Mouse (Mus musculus) Patski (cell line): ENCODE measurements at regions not wholly inside any gene's neighbourhood (a gene's known extent, or its start where the extent isn't known, plus 50 kb on each side); places are given as distances from the start of the nearest gene placed in this dataset.

Experiments
- ATAC-seq: fragments of 100-300 bp; one replicate; pipeline ENCODE4 v1.8.0; 2021
- CTCF ChIA-PET: fragments of 350-600 bp; sonication (Branson Sonifier 250); formaldehyde crosslinking; loops from one replicate; lab custom pipeline; 2022; ENCODE audit warnings: inconsistent platforms; lab: Charles Lee
- POLR2A ChIA-PET: fragments of 350-600 bp; sonication (Branson Sonifier 250); formaldehyde crosslinking; loops from one replicate; lab custom pipeline; 2022; ENCODE audit warnings: antibody characterized with exemption, inconsistent platforms; lab: Charles Lee
- DNase-seq: peaks from one replicate; pipeline ENCODE4 v3.0.0-alpha.2; 2011; ENCODE audit warnings: low read depth, low spot score
- H3K27me3 ChIP-seq: fragments of 371-371 bp; one replicate; pipeline ENCODE4 v1.5.1; 2021
- CTCF ChIP-seq: fragments of 100-300 bp; IDR thresholded peaks from one replicate; pipeline ENCODE4 v1.5.1; 2021
- in situ Hi-C: fragments of 300-500 bp; cut with MboI; formaldehyde crosslinking; loops from 3 replicates; pipeline ENCODE4 v1.11.1; 2018; ENCODE audit warnings: low pct_unique_long_range_greater_than_20kb, mixed read lengths

DNA sequence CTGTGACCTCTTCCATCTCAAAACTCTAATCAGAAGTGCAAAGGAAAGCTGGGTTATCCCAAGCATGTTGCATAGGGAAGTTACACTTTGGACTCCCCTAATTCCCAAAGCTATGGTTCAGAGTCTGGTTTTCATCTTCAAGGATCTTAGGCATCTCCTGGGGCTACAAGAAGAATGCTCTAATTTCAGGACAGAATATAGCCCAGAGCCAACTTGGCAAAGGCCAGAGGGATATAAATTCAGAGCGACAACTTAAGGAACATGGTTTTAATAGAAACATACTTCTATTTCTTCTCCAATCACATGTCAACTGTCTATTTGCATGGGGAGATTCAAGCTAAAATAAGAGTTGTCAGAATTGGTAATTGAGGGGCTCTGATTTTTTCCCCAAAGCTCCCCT, 441.4 kb upstream of the Klf4 start:
- DNase-seq = no peak
- in situ Hi-C loops = no loop called here
- ChIA-PET POLR2A (no interaction called here), CTCF (no interaction called here)
- no peak for TF ChIP-seq CTCF
- no peak for ATAC-seq
- no peaks in the 10 kb centered on the region for H3K27me3 ChIP-seq

DNA sequence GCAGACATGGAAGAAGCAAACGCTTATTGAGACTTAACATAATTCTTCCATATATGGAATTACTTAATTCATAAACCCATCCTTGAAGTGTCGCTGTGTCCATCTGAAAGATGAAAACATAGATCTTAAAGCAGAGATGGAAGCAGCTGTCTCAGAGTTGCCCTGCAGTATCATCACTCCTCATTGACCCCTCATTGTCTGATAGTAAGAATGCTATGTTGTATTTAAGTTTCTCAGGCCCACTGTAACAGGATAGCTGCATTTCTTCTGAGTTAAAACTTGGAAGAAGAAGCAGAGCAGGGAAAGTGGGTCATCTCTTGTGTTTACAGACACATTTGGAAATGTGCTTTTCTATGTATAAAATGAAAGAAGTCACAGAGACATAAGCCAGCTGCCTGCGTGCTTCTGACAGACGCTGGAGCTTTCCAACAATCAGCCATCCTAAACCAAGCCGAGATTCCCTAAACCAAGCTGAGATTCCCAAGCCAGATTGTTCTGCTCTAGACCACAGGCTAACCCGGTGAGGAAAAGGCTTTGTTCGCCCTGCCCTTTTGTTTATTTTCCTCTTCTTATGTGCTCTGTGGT, 440.1 kb upstream of the Klf4 start:
- DNase-seq = no peak
- ChIA-PET POLR2A (no interaction called here), CTCF (no interaction called here)
- in situ Hi-C loops = no loop called here
- no peak for ATAC-seq
- no peaks in the 10 kb centered on the region for H3K27me3 ChIP-seq
- no peak for TF ChIP-seq CTCF

DNA sequence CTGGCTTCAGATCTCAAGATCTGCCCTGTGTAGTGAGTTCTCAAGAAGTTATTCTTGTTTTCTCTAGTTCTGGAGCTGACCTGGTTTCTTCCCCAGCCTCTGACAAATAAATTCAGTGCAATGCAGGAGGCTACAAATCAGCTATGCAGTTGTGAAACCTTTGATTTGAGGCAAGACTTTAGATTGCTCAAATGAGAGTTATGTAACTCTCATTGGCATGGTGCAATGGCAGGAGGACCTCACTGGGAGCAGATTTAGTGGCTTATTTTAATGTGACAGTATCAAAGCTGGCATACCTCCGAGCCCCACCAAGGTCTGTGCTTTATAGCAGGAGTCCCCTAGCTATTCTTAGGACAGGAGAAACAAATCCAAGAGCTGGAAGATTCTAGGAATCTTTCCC, 427.8 kb upstream of the Klf4 start:
- ChIA-PET POLR2A (no interaction called here), CTCF (no interaction called here)
- H3K27me3 ChIP-seq = no peaks in the 10 kb centered on the region
- ATAC-seq = no peak
- no peak for DNase-seq
- in situ Hi-C loops = no loop called here
- no peak for TF ChIP-seq CTCF

DNA sequence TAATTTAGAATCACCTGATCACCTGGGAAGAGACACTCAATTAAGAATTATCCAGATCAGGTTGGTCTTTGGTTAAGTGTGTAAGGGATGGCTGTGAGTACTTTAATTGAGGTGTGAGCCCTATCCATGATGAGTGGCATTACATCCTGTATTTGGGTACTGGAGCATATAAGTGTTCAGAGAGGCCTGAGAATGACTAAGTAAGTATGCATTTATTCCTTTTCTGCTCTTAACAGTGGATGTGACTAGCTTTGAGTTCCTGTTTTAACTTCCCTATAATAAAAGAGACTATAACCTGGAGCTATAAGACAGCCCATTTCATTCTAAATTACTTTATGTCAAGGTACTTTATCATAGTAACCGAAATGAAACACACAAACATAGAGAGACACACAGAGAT, 421.4 kb upstream of the Klf4 start:
- ChIA-PET POLR2A (no interaction called here), CTCF (interaction anchor here (1.0 kb wide), 1 partner anchor 11 kb away, joined by 3 read pairs; no protein-coding TSS in a partner anchor)
- DNase-seq = no peak
- ATAC-seq = no peak
- no peak for TF ChIP-seq CTCF
- in situ Hi-C loops = no loop called here
- no peaks in the 10 kb centered on the region for H3K27me3 ChIP-seq

DNA sequence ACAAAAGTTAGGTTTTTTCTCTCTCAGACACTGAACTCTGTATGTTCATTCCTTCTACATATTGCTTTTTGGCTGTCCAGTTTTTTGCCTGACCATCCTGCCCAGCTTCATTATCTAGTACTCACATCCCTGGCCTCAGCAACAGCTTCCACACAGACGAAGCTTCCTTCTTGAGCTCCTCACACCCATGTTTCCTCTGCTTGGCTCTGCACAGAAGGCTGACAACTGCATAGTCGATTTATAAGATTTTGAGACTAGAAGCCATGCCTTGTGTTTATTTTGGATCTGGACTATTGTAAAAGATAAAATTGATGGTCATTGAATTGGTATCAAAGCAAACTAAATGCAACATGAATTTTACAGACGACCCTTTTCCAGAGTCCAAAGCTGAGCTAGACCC, 420.0 kb upstream of the Klf4 start:
- ATAC-seq (no peak), DNase-seq (no peak)
- TF ChIP-seq CTCF = no peak
- ChIA-PET CTCF (no interaction called here), POLR2A (no interaction called here)
- H3K27me3 ChIP-seq = no peaks in the 10 kb centered on the region
- in situ Hi-C loops = no loop called here

DNA sequence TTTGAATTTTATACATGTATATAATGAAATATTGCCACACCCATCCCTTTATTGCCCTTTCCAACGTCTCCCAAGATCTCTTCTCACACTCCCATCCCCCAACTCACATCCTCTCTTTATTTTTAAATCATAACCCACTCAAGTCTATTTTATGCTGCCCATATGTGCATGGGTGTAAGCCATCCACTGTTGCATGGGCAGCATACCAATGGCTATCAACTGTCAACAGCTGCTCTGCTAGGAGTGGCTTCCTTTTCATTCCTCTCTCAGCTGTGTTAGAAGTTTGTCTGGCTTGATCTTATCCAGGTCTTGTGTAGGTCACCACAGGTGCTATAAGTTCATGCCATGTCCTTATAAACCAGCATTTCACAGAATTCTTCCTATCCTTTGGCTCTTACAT, 409.2 kb upstream of the Klf4 start:
- in situ Hi-C loops = no loop called here
- ATAC-seq (no peak), DNase-seq (no peak)
- POLR2A ChIA-PET = interaction anchor here (0.7 kb wide), 1 partner anchor 48 kb away, joined by 3 read pairs; no protein-coding TSS in a partner anchor
- no peak for TF ChIP-seq CTCF
- CTCF ChIA-PET = no interaction called here
- H3K27me3 ChIP-seq = no peaks in the 10 kb centered on the region

DNA sequence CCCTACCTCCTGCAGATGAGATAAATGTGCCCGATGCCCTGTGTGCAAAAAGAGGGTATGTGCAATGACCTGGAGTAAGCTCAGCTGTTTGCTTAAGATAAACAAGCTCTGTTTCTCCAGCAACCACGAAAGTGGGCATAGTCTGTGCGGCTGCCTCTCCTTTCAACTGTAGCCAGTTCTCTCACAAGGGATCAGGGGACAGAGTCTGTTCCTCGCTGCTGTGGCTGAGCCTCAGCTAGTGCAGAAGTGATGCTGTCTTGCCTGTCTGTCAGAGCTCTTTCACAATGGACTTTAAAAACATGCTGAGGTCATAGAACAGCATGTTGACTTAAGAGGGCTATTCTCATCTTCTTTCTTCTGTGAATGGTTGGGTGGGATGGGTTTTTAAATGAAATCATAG, 406.1 kb upstream of the Klf4 start:
- DNase-seq (no peak), ATAC-seq (no peak)
- in situ Hi-C loops = no loop called here
- H3K27me3 ChIP-seq = no peaks in the 10 kb centered on the region
- CTCF ChIA-PET = interaction anchor here (0.7 to 1.7 kb wide), 3 partner anchors 15 to 30 kb away, joined by 3 to 5 read pairs (median 3); no protein-coding TSS in a partner anchor
- TF ChIP-seq CTCF = no peak
- POLR2A ChIA-PET = no interaction called here

DNA sequence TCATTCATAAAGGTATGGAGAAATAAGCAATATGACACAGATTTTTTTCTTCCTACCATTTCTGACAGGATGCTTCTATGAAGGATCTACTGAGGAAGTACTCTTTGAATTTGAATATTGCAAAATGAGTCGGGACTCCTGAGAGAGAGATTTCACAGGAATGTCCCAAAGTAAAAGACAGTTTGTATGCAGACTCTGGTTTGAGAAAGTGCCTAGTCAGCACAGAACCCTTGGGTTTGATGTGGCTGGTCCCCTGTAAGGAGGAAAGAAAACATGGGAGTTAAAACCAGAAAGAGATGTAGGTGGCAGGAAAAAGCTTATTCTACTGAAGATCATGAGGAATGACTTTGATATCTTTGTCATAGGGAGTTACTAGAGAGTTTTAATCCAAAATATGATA, 405.6 kb upstream of the Klf4 start:
- DNase-seq (no peak), ATAC-seq (no peak)
- ChIA-PET CTCF (interaction anchor here (0.7 to 1.7 kb wide), 3 partner anchors 14 to 30 kb away, joined by 3 to 5 read pairs (median 3); no protein-coding TSS in a partner anchor), POLR2A (no interaction called here)
- H3K27me3 ChIP-seq = no peaks in the 10 kb centered on the region
- in situ Hi-C loops = no loop called here
- TF ChIP-seq CTCF = no peak

DNA sequence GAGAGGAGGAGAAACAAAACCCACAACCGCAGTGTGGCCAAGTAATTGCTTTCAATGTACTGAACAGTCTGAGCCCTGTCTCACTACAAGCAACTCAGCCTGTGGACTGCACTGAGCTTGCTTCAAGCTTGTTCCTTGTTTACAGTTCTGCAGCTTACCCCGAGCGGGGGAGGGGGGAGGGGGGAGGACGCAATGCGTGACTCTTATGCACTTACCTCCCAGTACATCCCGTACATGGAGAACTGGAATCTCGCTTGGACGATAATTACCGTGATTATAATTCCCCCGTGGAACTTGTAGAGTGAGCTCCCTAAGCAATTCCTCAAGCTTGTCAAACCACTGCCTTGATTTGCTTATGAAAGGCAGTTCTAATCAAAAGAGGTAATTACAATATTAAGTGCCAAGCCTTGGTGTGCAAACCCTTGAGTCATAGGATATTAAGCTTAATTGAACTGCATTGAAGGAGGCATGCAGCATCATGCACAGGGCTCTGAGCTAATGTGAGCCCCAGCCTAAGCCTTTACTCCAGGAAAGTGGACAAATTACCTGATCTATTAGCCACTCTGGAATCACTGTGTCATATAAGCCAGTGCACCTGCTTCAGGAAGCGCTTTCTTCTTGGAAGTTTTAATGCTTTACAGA, 397.0 kb upstream of the Klf4 start:
- in situ Hi-C loops = no loop called here
- no peak for ATAC-seq
- DNase-seq = no peak
- CTCF ChIA-PET = no interaction called here
- H3K27me3 ChIP-seq = no peaks in the 10 kb centered on the region
- TF ChIP-seq CTCF = no peak
- POLR2A ChIA-PET = no interaction called here

DNA sequence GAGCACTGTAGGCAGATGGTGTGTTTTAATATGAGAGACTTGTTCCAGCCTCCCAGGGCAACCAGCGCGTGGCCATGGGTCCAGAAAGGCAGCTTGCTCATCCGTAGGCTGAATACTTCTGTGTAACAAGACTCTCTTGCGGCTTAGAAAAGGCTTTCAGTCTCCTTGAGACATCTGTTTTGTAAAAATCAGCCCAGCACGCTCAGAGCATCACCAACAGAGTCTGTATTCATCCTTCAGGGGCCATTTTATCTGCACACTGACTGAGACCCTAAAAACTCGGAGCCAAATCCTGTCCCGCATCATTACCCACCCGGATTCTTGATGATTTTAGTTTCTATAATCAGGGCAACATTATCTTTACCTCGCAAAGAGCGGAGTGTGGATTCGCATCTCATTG, 396.4 kb upstream of the Klf4 start:
- ChIA-PET CTCF (no interaction called here), POLR2A (no interaction called here)
- no peaks in the 10 kb centered on the region for H3K27me3 ChIP-seq
- no peak for DNase-seq
- no peak for ATAC-seq
- TF ChIP-seq CTCF = no peak
- in situ Hi-C loops = no loop called here

DNA sequence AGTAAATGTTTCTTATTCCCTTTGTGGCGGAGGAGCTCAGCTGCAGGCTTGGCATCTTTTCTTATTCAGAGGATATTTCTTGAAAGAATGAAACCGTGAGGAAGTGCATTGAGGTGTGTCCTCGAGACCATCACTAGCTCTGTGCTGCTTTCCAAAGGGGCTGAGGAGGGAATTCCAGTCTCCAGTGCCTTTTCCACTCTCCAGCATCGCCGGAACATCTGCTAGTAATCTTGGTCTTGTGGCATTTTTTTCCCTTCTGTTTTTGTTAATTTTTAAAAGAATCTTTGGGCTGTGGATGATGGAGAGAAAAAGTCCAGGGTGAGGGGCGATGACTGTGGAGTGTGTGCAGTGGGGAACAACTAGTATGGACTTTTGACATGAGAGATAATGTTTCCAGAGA, 395.9 kb upstream of the Klf4 start:
- no peak for TF ChIP-seq CTCF
- POLR2A ChIA-PET = no interaction called here
- CTCF ChIA-PET = no interaction called here
- no peaks in the 10 kb centered on the region for H3K27me3 ChIP-seq
- in situ Hi-C loops = no loop called here
- ATAC-seq (no peak), DNase-seq (no peak)

DNA sequence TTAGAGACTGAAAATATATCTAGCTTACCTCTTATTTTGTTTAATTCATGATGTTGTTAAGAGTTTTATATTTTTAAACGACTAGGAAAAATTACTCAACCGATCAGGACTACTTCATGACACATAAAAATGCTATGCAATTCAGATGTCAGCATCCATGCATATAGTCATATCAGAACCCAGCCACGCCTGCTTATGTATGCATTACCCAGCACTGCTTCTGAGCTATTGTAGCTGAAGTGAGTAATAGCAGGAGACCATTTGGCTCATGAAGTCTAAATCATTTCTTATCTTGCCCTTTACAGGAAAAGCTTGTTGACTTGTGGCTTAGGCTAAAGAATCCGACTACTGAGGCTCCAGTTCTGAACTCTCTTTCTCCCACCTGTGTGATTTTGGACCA, 395.1 kb upstream of the Klf4 start:
- ATAC-seq = no peak
- no peaks in the 10 kb centered on the region for H3K27me3 ChIP-seq
- in situ Hi-C loops = no loop called here
- ChIA-PET POLR2A (no interaction called here), CTCF (no interaction called here)
- DNase-seq = no peak
- no peak for TF ChIP-seq CTCF
